Mouse (Mus musculus) kidney, adult 2 months (tissue): ENCODE data around the gene Kalrn.

ENCODE experiments used
- CTCF ChIP-seq: fragments of 200-500 bp; conservative IDR thresholded peaks from 2 replicates; pipeline ENCODE4 v1.5.1; 2011; ENCODE audit warnings: low read depth, mild to moderate bottlenecking, control low read depth, low read length, moderate library complexity, mixed read lengths; ENCODE audit not compliant: insufficient read depth, insufficient read length
- POLR2A ChIP-seq: fragments of 200-500 bp; IDR thresholded peaks from one replicate; pipeline ENCODE4 v1.6.1; 2011; ENCODE audit warnings: low read depth, low read length, control low read depth

GRCm38 (mm10) chr16:34167042-34167441, 406.3 kb downstream of the Kalrn start:
- no peak for TF ChIP-seq CTCF
- TF ChIP-seq POLR2A = no peak
